Mouse (Mus musculus) gastrocnemius, postnatal 4 days (tissue): Measurements from ENCODE around the gene Pdik1l. TPM values are rescaled to one million over a fixed set of nuclear protein-coding genes. Genes with fewer than 3 reads are reported as not detected.
A peak's percentile ranks its signal among the peaks of the same experiment; 100 is the strongest.

ENCODE experiments used
- DNase-seq, 2 experiments: peaks; one replicate each; pipeline ENCODE4 v3.0.0; 2021 to 2022; ENCODE audit warnings: low spot score in 2 of 2, mixed read lengths in 2 of 2
- total RNA-seq, 2 experiments: library from RNA; stranded (reverse); gene quantifications; 2 replicates each; pipeline ENCODE4 v1.2.3; 2021

Gene Pdik1l
- total RNA-seq, 2 experiments from 2014 or later, result 10.4 to 11.8 TPM

DNA sequence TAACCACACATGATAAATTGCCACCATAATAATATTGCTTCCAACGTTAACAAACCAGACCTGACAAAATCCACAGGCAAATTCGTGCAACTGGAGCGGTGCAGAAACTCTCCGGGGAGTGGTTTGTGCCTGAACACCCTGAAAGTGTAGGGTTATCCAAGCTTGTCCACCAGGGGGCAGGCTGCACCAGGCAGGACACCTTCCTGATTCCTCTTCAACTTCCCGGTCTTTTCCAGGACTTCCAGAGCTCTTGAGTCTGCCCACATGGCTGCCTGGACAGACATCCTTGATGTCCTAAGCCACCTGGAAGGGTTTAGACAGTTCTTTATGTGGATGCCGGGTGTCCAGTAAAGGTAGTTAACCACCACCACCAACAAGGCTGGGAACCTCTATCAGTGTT lies 24.5 kb downstream of the Pdik1l start:
- peak in 1 of 2 experiments; percentile 64 for DNase-seq

DNA sequence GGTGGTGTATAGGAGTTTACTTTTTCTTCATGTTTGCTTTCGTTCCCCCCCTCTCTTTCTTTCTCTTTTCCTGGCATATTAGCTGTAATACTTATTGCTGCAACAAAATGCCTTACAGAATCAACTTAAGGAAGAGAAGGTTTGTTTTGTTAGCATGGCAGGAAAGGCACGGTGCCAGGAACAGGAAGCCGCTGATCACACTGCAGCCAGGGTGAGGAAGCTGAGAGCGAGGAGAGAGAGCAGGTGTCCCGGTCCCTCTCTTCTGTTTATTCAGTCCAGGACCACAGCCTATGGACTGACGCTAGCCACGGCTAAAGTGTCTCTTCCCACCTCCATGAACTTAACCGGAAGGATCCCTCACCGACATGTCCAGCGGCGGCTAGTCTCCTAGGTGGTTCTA lies 29.3 kb downstream of the Pdik1l start:
- DNase-seq, result no peak

DNA sequence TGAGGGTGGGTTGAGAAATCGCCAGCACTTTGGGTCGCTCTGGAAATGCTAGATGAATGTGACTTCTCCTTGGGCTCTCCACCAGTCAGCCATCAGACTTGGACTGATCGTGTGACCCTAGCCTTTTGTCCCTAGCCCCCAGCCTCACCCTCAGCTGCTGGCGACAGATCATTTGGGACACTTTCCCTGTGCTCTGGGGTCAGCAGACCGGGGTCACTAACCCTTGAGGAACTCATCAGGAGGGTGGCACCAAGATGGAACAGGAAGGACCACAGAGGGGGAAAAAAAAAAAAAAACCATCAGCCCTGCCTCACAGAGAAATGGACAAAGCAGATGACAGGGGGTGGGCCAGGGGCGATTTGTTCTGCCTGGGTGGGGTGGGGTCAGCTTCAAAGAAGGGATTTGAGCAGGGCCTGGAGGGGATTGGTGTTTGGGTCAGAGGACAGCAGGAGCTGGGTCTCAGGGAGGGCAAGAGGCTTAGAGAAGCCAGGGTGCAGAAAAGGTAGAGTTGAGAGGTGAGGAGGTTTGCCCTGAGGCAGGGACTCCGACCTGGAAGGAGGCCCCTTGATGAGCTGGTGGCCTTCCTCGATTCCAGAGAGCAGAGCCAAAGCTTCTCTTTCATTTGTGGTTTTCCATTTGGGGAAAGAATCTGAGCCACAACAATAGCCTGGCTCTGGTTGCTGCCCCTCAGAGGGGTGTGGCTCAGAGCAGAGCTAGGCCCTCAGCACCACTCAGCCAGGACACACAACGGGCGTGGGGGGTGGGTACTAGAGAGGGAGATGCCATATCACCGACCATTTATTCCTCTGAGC lies 30.3 kb downstream of the Pdik1l start:
- no peak for DNase-seq

DNA sequence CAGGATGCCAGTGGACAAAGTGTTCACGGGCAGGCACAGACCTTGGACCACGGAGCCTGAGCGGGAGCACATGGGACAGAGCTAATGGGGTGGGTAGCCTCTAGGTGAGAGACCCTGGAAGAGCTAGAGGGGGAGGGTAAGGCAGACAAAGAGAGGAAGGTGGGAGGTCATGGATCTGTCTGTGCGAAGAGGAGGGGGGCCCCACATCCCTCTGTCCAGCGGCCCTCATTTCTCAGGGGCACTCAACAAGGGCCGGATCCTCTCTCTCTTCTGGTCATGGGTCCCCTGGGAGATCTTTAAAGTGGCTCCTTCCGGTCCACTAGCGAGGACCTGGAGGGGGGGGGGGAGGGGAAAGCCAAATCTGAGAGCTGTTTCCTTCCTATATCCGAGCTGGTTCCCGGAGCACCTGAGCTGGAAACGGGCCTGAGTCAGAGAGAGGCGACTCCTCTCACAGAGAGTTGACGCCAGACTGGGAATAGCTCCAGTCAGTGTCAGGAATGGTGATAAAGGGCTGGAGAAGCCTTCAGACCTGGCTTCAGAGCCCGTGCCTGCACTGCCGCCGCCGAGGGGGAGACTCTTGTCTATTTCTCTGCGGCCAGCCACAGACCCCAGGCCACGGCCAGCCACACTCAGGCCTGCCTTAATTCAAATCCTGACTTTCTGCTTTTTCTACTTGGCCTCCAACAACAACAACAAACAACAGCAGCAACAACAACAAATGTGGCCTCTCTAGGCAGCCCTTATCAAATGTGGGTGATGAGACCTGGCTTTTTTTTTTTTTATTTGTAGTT lies 31.1 kb downstream of the Pdik1l start:
- DNase-seq, result no peak

DNA sequence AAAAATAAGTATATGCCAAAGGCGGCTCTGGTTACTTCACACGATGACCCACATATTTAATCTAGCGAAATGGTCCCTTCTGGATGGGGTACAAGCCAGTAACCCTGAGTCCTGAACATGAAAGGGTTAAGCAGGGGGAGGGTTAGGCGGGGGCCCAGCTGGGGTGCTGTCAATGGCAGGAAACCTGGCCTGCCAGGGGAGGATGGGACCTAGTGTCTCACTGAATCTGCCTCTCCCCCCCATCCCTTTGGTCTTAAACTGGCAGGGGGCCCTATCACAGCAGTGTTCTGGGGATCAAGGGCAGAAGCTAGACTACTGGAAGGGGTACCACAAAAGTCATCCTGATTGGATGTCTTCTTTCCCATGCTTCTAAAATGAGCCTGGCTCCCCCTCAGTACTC lies 31.8 kb downstream of the Pdik1l start:
- DNase-seq, result no peak

DNA sequence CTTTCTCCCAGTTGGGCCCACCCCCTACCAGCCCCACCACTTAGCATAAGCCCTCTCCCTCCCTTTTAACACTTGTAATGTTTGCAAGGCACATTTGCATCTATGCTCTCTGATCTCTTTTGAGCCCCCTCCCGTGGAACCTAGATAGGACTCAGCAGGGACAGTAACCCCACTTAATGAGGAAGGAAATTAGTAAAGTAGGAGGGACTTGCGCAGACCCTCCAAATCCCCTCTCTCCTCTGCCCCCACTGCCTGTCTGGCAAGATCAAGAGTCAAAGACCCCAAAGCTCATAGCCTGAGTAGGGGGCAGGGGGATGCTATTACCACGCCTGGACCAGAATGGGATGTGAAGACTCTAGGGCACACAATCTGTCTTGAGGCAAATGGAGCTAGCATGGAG lies 32.9 kb downstream of the Pdik1l start:
- no peak for DNase-seq

DNA sequence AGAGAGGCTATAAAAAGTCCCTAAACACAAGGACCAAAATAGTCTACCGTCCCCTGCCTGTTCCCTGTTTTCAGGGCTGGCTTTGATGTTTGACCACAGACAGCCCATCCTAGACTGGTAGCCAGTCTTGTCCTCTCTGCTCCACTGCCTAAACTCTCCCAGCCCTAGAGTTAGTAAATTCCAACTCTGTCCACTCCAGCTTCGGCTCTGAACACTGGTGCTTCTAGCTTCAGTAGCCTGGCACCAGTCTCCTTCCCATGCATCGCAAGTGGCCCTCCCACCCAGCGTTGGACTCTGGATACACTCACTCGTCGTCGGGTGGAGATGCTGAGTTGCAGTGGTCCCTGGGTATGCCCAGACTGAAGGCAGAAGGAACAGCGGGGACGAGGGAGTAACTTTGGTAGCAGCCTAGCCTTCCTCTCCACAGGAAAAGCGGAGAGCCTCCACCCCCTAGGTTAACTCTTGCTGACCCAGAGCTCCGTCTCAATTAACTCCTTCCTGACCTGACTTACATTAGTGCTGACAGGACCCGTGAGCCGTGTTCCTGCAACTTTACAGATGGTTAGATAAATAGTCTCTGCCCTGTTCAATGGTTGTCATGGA lies 33.9 kb downstream of the Pdik1l start, which contains the start of gene Grrp1:
Gene Grrp1, minus strand, starts transcription at position 385 of the 603 bp plus-strand sequence.
- DNase-seq, result no peak

DNA sequence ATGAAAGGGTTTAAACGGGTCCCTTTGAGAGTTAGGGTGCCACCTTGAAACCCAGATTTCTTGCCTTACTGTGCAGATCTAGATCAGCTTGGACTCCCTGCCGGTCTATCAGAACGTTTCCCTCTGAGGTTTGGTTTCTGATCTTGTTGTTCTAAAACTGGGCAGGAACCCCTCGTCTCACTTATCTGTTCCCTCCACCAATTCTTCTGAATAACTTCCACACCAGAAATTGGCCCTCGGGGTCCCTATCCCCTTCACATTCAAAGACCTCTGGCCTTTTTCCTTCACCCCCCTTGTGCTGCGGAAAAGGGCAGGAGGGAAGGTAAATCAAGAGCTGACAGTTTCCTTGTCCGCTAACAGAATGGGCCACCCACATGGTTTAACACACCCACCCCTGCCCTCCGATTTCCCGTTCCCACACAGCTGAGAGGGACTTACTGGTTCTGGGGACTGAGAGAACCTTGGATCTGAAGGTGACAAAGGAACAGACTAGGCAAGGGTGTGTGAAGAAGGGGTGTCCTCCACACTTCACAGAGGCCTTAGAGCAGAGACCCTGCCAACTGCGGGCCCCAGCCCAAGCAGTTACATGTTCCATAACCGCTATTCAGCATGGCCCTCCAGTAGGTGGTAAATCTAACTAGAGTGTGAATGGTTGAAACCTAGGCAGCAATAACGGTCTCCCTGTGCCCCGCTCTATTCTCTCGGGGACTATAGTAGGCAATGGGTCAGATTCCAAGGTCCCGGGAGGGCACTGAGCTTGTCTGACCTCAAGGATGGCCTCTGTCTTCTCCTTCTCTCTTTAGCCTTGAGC lies 34.6 kb downstream of the Pdik1l start:
- no peak for DNase-seq

DNA sequence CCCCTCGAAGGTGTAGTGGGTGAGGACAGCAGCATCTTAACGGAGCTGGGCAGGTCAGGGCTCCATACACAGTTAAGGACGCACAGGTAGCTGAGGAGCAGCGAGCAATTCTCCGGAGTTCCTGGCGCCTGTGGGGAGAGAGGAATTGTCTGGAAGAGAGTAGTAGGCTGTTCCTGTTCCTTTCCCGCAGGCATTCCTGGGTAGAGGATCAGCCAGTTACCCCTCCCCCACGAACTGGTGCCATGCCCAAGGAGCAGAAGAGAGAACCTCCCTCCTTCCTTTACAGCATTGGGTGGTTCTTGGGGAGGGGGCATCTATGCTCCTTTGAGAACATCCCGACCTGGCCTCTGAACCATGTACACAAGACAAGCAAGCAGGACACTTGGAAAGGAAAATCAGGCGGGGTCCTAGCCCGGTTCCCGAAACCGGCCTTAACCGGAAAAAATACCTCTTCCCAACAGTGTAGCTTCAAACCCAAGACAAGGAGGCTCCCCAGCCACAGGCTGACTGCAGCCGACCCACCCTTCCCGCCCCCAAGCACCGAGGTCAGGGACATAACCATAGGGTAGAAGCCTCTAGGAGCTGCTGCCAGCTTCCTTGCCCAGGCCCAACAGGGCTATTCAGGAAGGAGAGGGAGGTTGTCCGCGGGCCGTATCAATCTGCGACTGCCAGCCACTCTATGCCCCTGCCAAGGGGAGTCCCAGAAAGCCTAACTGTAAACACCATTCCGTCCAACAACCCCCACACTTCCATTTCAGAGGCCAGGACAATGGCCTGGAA lies 35.4 kb downstream of the Pdik1l start:
- no peak for DNase-seq

DNA sequence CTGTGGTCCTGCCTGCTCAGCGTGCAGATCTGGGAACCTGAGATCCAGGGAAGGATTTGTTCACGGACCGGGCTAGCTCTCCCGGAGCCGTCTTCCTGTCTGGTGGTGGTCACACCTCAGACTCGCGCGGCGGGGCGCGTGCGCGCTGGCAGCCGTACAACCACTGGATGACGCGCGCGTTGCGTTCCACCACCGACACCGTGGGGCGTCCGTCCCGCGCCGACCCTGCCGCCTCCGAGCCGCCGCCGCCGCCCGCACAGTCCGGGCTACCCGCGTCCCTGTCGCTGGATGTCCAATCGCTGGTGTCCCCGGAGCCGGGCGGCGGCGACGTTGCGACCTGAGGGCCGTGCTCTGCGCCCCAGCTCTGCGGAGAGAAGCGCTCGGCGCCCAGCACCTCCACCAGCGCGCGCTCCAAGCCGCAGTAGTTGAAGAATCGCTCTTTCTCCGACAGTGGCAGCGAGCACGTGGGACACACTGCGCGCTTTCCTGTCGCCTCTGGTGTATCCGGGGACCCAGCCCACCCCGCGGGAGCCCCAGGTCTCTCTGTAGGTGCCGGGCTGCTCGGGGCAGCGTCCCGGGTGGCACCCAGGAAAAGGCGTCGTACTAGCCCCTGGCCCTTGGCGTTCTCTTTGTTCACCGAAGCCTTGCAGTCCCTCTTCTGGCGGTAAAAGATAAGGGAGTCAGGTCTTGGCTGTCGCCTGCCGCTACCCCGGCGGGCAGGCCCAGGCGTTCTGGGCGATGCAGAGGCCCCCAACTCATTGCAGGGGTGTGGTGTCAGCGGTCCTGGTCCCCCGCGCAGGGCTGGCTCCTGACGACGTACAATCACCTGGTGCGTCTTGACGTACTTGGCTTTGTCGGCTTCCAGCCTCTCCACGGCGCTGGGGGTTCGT lies 36.2 kb downstream of the Pdik1l start:
- peak in 1 of 2 experiments; percentile 37 for DNase-seq

DNA sequence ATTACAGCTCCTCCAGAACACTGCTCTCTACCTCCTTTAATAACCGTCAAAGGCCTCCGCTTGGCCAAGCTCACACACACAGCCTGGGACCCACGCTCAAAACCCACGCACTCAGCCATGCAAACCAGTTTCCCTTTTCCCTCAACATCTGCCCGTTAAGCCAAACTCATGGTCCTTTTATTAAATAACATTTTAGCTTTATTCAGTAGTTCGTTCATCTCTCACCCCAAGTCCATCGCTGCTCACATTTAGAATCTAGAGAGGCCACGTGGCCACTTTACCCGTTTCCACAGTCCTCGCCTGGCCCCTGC lies 36.8 kb downstream of the Pdik1l start:
- no peak for DNase-seq

DNA sequence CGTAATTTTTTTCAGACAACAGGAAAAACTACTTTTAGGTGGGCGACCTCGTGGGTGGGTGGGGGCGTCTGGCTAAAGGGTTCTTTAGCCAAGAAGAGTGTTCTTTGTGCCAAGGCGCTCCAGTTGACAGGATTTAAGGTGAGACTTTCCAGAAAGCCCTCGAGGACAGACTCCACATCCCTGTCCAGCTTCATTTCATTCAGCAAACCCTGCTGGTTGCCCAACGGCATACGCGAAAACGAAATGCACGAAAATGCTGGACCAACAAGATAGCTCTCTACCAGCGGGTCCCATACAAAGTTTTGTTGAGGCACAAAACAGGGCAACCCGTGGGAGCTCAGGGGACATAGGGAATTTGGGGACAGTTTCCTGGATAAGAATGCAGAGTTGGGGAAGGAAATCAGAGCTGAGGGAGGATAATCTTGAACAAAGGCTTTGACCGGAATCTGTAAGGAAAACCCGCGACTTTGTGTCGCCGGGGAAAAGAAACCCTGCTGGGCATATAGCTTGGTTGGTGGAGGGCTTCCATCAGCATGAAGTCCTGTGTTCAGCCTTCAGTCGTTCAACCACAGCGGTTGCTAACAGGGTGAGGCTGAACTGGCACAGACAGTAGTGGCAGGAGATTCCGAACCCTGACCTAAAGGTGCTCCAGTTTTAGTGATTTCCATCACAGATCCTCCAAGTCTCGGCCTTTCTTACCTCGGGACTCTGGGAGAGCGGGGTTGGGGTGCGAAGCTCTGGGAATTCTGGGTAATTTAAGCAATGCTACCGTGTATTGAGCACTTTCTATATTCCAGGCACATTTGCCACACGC lies 37.4 kb downstream of the Pdik1l start:
- DNase-seq, result no peak

DNA sequence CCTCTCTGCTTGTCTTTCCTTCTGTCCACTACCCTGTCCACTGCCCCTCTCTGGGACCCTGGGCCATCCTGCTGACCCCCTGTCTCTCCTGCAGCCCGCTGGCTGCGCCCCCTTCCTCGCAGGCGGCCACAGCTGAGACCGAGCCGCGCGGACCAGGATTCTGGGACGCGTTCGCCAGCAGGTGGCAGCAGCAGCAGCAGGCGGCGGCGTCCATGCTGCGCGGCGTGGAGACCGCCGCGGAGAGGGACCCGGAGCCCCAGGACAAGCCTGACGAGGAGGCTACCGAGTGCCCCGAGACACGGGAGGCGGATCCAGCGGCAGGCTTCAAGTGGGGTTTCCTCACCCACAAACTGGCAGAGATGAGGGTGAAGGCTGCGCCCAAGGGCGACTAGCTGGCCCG lies 38.0 kb downstream of the Pdik1l start:
- peak; percentile 70 to 80 for DNase-seq

DNA sequence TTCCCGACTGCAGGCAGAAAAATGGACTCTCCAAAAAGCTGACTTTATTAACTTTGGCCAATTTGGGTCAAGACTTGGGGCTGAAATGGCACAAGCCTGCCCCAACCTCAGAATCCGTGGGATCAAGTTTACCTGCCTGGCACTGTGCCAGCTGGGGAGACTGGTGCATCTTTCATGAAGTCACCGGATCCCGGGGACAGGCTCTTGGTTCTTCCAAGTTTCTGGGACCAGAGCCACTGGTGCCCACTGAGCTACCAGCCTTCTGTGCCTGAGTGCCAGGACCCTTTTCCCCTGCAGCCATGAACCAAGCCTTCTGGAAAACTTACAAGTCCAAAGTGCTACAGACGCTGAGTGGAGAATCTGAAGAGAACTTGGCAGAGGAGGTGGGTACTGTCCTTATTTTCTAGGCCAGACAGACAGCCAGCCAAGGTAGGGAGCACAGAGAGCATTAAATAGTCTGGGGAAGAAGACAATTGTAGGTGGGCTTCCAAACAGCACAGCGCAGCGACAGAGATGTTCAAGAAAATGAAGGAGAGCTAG lies 40.9 kb downstream of the Pdik1l start, which contains the start of gene Gm30191:
Gene Gm30191, plus strand, starts transcription at position 217 of the 540 bp plus-strand sequence.
- DNase-seq, result no peak

DNA sequence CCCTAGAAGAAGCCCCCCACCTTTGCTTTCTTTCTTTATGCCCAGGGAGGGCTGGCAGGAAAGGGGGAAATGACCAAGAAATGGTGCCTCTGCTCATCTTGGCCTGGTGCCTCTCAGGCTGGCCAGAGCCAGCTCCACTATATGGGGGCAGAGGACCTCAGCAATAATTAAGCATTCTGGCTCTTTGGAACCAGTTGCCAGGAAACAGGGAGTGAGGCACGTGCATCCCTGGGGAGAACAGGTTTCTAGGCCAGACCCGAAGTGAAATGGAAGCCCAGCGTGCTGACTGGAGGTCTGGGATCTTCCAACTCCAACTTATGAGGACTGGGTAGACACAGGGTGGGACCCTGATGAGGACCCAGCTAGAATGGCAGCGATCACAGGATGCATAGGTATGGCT lies 41.4 kb downstream of the Pdik1l start:
- no peak for DNase-seq

DNA sequence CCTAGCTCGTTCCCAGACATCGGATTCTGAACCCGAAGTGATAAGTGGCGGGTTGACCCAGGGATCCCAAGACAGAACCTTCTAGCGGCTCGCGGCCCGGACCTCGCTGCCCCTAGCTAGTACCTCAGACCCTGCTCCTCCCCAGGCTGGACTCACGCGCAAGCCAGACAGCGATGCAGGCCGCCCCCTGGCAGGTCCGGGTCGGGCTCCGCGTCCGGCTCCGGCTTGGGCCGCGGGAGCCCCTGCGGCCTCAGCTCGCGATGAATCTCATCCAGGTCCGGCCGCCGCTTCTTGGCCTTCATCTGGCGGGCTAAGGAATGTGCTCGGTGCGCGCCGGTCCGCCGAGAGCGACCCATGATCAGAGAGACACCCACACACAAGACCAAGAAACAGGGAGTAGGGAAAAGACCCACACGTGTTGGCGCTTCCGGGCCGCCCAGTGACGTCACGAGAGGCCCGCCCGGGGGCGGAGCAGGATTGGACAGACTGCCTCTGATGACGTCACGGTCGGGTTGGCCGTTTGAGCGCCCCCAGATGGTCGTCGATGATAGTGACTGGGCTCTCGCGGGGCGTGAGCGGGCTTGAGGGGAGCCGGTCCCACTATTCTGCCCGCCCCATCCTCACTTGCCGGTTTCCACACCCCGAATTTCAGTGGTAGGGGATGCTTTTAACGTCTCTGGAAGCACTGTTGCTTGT lies 42.4 kb downstream of the Pdik1l start, which contains the start of gene Zfp593:
Gene Zfp593, minus strand, starts transcription at position 445 of the 696 bp plus-strand sequence.
- DNase-seq, result peak; percentile 95 to 96

DNA sequence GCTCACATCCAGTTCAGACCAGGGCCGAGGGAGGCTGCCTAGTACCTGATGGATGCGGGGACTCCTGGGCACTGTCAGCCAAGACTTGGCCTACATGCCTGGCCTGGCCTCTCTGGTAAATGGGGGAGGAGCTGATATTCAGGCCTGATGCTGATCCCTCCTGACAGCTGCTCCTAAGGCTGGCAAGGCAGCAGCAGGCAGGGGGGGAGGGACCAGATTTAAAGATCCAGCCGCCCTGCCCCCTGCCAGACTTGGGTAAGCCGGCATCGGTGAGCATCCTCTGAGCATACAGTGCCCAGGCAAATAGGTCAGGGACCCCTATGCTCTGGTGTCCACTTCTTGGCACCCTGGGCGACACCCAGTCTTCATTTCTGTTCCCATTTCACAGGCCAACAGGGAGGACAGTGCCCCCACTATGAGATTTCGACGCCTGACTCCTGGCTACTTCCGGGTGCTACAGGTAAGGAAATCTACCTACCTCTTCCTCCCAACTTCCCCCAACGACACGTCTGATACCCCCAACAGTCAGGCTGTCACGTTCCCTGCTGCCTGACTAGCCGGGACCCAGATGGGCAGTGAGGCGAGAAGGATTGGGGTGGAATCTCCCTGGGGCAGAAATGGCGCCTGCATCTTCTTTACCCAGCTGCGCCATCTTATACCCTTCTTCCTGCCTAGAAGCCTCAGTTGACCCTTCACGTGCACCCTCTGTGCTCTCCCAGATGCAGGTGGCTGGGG lies 44.0 kb downstream of the Pdik1l start, which contains the start of gene E130218I03Rik:
Gene E130218I03Rik, plus strand, starts transcription at position 147 of the 735 bp plus-strand sequence.
- no peak for DNase-seq
